Mouse (Mus musculus) kidney, embryonic 16.5 days (tissue): ENCODE results near the gene Zfp385b. TPM values are rescaled to one million over a fixed set of nuclear protein-coding genes. Genes with fewer than 3 reads are reported as not detected.
A peak's percentile ranks its signal among the peaks of the same experiment; 100 is the strongest.

Source experiments
- ATAC-seq: fragments of 200-750 bp; cut with Nextera tagmentation; 2 replicates; pipeline ENCODE4 v1.8.0; 2017; ENCODE audit warnings: moderate TSS enrichment; ENCODE audit not compliant: low FRiP score, low TSS enrichment
- H3K27ac ChIP-seq: fragments of 300-500 bp; sonication (generic); 2 replicates; pipeline ENCODE4 v1.5.1; 2014; ENCODE audit warnings: low read length
- H3K27me3 ChIP-seq: fragments of 300-500 bp; sonication (generic); 2 replicates; pipeline ENCODE4 v1.6.1; 2014; ENCODE audit warnings: low read length, control low read depth, mixed read lengths; ENCODE audit not compliant: insufficient read depth
- H3K36me3 ChIP-seq: fragments of 300-500 bp; sonication (generic); 2 replicates; pipeline ENCODE4 v1.6.1; 2014; ENCODE audit warnings: low read length, control low read depth, mixed read lengths; ENCODE audit not compliant: insufficient read depth
- H3K4me1 ChIP-seq: fragments of 300-500 bp; sonication (generic); 2 replicates; pipeline ENCODE4 v1.6.1; 2014; ENCODE audit warnings: low read length, control low read depth, mixed read lengths; ENCODE audit not compliant: insufficient read depth
- H3K4me2 ChIP-seq: fragments of 300-500 bp; sonication (generic); replicated peaks from 2 replicates; pipeline ENCODE4 v1.6.1; 2014; ENCODE audit warnings: low read depth, low read length
- H3K4me3 ChIP-seq: fragments of 300-500 bp; sonication (generic); 2 replicates; pipeline ENCODE4 v1.5.1; 2014; ENCODE audit warnings: mild to moderate bottlenecking, low read length
- H3K9ac ChIP-seq: fragments of 300-500 bp; sonication (generic); replicated peaks from 2 replicates; pipeline ENCODE4 v1.6.1; 2014; ENCODE audit warnings: low read length
- H3K9me3 ChIP-seq: fragments of 300-500 bp; sonication (generic); 2 replicates; pipeline ENCODE4 v1.6.1; 2016; ENCODE audit warnings: low read length, control low read depth
- WGBS: fragments of 180-500 bp; shearing (Covaris S2); extraction: QIAGEN DNeasy Blood & Tissue Kit; methylation state at CpG from one replicate; pipeline ENCODE4 v1.1.7; 2014; 5-methylcytosine and 5-hydroxymethylcytosine counted together
- polyA plus RNA-seq: library from polyadenylated mRNA; unstranded; fragments of >200 nt; fragmentation: Nextera tagmentation; extraction: Ambion mirVana; gene quantifications from 2 replicates; pipeline ENCODE4 v1.2.1, GENCODE M21; 2015

The Zfp385b gene
- polyA plus RNA-seq, 1 experiment from 2014 or later, result 6.8 TPM

GRCm38 (mm10) chr2:77816413-77817314 lies 2.8 kb downstream of the Zfp385b start:
- Histone ChIP-seq H3K9me3 (no peaks in the 10 kb centered on the region), H3K4me2 (peak overlapping the region; percentile 96), H3K9ac (peak overlapping the region; percentile 70), H3K4me3 (peak overlapping the region; percentile 62), H3K4me1 (peaks cover 13% of the 10 kb centered on the region), H3K27me3 (peaks cover 45% of the 10 kb centered on the region), H3K27ac (no peak overlapping the region), H3K36me3 (no peaks in the 10 kb centered on the region)
- WGBS, result under 1% methylated on average over 82 of the region's 116 CpGs
- ATAC-seq, result peak; percentile 93

- Histone ChIP-seq H3K4me3 (peak overlapping the region; percentile 62), H3K9ac (peak overlapping the region; percentile 70), H3K36me3 (no peaks in the 10 kb centered on the region), H3K4me1 (peaks cover 13% of the 10 kb centered on the region), H3K27ac (no peak overlapping the region), H3K9me3 (no peaks in the 10 kb centered on the region), H3K27me3 (peaks cover 45% of the 10 kb centered on the region), H3K4me2 (peak overlapping the region; percentile 96)
- WGBS, result 3% methylated on average over 20 of the region's 20 CpGs
- ATAC-seq, result peak; percentile 65
These were observed 3.5 kb downstream of the Zfp385b start for GRCm38 (mm10) chr2:77815775-77816412.

GRCm38 (mm10) chr2:77814896-77815295 lies 4.5 kb downstream of the Zfp385b start:
- Histone ChIP-seq H3K4me2 (no peak overlapping the region), H3K27ac (no peak overlapping the region), H3K36me3 (no peaks in the 10 kb centered on the region), H3K27me3 (peaks cover 45% of the 10 kb centered on the region), H3K9me3 (no peaks in the 10 kb centered on the region), H3K9ac (no peak overlapping the region), H3K4me3 (no peak overlapping the region), H3K4me1 (peaks cover 13% of the 10 kb centered on the region)
- no peak for ATAC-seq
- WGBS, result 70% methylated on average over 8 of the region's 8 CpGs

- H3K9ac ChIP-seq, result no peak overlapping the region
- H3K9me3 ChIP-seq, result no peaks in the 10 kb centered on the region
- WGBS, result 80% methylated on average over 3 of the region's 3 CpGs
- ATAC-seq, result no peak
- no peak overlapping the region for H3K4me3 ChIP-seq
- H3K4me1 ChIP-seq, result peaks cover 13% of the 10 kb centered on the region
- H3K4me2 ChIP-seq, result no peak overlapping the region
- no peak overlapping the region for H3K27ac ChIP-seq
- H3K36me3 ChIP-seq, result no peaks in the 10 kb centered on the region
- H3K27me3 ChIP-seq, result peaks cover 38% of the 10 kb centered on the region
These were observed 6.4 kb downstream of the Zfp385b start for GRCm38 (mm10) chr2:77813029-77813428.

GRCm38 (mm10) chr2:77810748-77811147 lies 8.7 kb downstream of the Zfp385b start:
- Histone ChIP-seq H3K9me3 (no peaks in the 10 kb centered on the region), H3K4me2 (no peak overlapping the region), H3K36me3 (no peaks in the 10 kb centered on the region), H3K27me3 (peaks cover 20% of the 10 kb centered on the region), H3K27ac (no peak overlapping the region), H3K9ac (no peak overlapping the region), H3K4me3 (no peak overlapping the region), H3K4me1 (peaks cover 1% of the 10 kb centered on the region; the same call in 1 of the 2 replicates)
- ATAC-seq, result no peak
- WGBS, result 90% methylated on average over 5 of the region's 5 CpGs

GRCm38 (mm10) chr2:77804781-77805180 lies 14.7 kb downstream of the Zfp385b start:
- H3K4me3 ChIP-seq, result no peak overlapping the region
- no peak overlapping the region for H3K4me2 ChIP-seq
- no peak overlapping the region for H3K9ac ChIP-seq
- no peaks in the 10 kb centered on the region for H3K4me1 ChIP-seq
- no peaks in the 10 kb centered on the region for H3K27me3 ChIP-seq
- H3K27ac ChIP-seq, result no peak overlapping the region
- WGBS, result 87% methylated on average over 7 of the region's 7 CpGs
- no peaks in the 10 kb centered on the region for H3K36me3 ChIP-seq
- ATAC-seq, result no peak
- H3K9me3 ChIP-seq, result no peaks in the 10 kb centered on the region

GRCm38 (mm10) chr2:77802291-77802690 lies 17.1 kb downstream of the Zfp385b start:
- Histone ChIP-seq H3K4me1 (no peaks in the 10 kb centered on the region), H3K4me2 (no peak overlapping the region), H3K4me3 (no peak overlapping the region), H3K9ac (no peak overlapping the region), H3K27ac (no peak overlapping the region), H3K9me3 (no peaks in the 10 kb centered on the region), H3K36me3 (no peaks in the 10 kb centered on the region), H3K27me3 (no peaks in the 10 kb centered on the region)
- ATAC-seq, result no peak
- WGBS, result 83% methylated on average over 3 of the region's 3 CpGs

GRCm38 (mm10) chr2:77801430-77801829 lies 18.0 kb downstream of the Zfp385b start:
- H3K4me2 ChIP-seq, result no peak overlapping the region
- 86% methylated on average over 4 of the region's 4 CpGs for WGBS
- no peaks in the 10 kb centered on the region for H3K36me3 ChIP-seq
- no peak for ATAC-seq
- no peak overlapping the region for H3K9ac ChIP-seq
- H3K4me1 ChIP-seq, result no peaks in the 10 kb centered on the region
- no peak overlapping the region for H3K27ac ChIP-seq
- no peaks in the 10 kb centered on the region for H3K9me3 ChIP-seq
- H3K27me3 ChIP-seq, result no peaks in the 10 kb centered on the region
- no peak overlapping the region for H3K4me3 ChIP-seq

GRCm38 (mm10) chr2:77801009-77801408 lies 18.4 kb downstream of the Zfp385b start:
- H3K27ac ChIP-seq, result no peak overlapping the region
- no peaks in the 10 kb centered on the region for H3K9me3 ChIP-seq
- H3K9ac ChIP-seq, result no peak overlapping the region
- H3K4me3 ChIP-seq, result no peak overlapping the region
- no peaks in the 10 kb centered on the region for H3K4me1 ChIP-seq
- 85% methylated on average over 5 of the region's 5 CpGs for WGBS
- no peaks in the 10 kb centered on the region for H3K27me3 ChIP-seq
- ATAC-seq, result no peak
- H3K36me3 ChIP-seq, result no peaks in the 10 kb centered on the region
- H3K4me2 ChIP-seq, result no peak overlapping the region

GRCm38 (mm10) chr2:77797233-77797632 lies 22.2 kb downstream of the Zfp385b start:
- H3K9ac ChIP-seq, result no peak overlapping the region
- H3K4me1 ChIP-seq, result no peaks in the 10 kb centered on the region
- H3K4me2 ChIP-seq, result no peak overlapping the region
- H3K27me3 ChIP-seq, result no peaks in the 10 kb centered on the region
- no peaks in the 10 kb centered on the region for H3K36me3 ChIP-seq
- no peak overlapping the region for H3K4me3 ChIP-seq
- H3K9me3 ChIP-seq, result no peaks in the 10 kb centered on the region
- ATAC-seq, result no peak
- no peak overlapping the region for H3K27ac ChIP-seq
- WGBS, result 73% methylated on average over 5 of the region's 5 CpGs
